Comparison of ENCODE assay signal across 18 mouse cellular contexts in genomic region chr2:153083275-153083674, GRCm38 (mm10). TPM values are rescaled to one million over a fixed set of nuclear protein-coding genes. Genes with fewer than 3 reads are reported as not detected.
"Had no signal": no experiment of that assay in that cellular context is flagged by ENCODE, and none has a peak within 500 bp of the region (broad histone marks: within the 10 kb centered on the region; RNA-seq: fewer than 3 reads in every experiment).

No protein-coding gene starts in this region.

- H3K4me3 ChIP-seq: layer of hippocampus, adult 2 months; limb, embryonic 10.5 days; megakaryocyte, embryonic 14.5 days; midbrain, embryonic 15.5 days; neural tube, embryonic 12.5 days had no signal

- H3K9me3 ChIP-seq: limb, embryonic 10.5 days; megakaryocyte, embryonic 14.5 days; midbrain, embryonic 15.5 days; neural tube, embryonic 12.5 days had no signal

- ATAC-seq: midbrain, embryonic 15.5 days had no signal

- H3K9ac ChIP-seq: liver, embryonic 14.5 days; midbrain, embryonic 15.5 days; neural tube, embryonic 12.5 days had no signal

- H3K27ac ChIP-seq: kidney, postnatal 0 days; layer of hippocampus, adult 2 months; limb, embryonic 10.5 days; liver, embryonic 14.5 days; midbrain, embryonic 15.5 days; neural tube, embryonic 12.5 days had no signal

- H3K4me2 ChIP-seq: midbrain, embryonic 11.5 days; midbrain, embryonic 15.5 days; neural tube, embryonic 12.5 days had no signal

- H3K4me1 ChIP-seq: limb, embryonic 10.5 days; midbrain, embryonic 15.5 days; neural tube, embryonic 12.5 days had no signal

- DNase-seq: kidney, adult 11 months; kidney, adult 9 months; kidney, postnatal 36 days; right cerebral cortex, postnatal 4 days; thymus, postnatal 36 days had no signal

- H3K36me3 ChIP-seq: limb, embryonic 10.5 days; midbrain, embryonic 15.5 days; neural tube, embryonic 12.5 days had no signal

- H3K27me3 ChIP-seq: neural tube, embryonic 12.5 days had no signal

RNA-seq across cellular contexts. Expression of gene Ccm2l, which starts 17.5 kb away (rescaled TPM):
- total RNA-seq: monocyte, adult 5-6 weeks; neutrophil, adult 5-6 weeks had no signal

RNA-seq across cellular contexts. Expression of gene Xkr7, which starts 51.6 kb away (rescaled TPM):
- total RNA-seq: monocyte, adult 5-6 weeks; neutrophil, adult 5-6 weeks had no signal
- polyA plus RNA-seq: intestine, embryonic 14.5 days; kidney, postnatal 0 days; limb, embryonic 10.5 days; liver, embryonic 14.5 days; stomach, embryonic 16.5 days; thymus, postnatal 0 days had no signal
